Mouse (Mus musculus) hindbrain, embryonic 14.5 days (tissue): ENCODE measurements around the gene Fam219a. TPM values are rescaled to one million over a fixed set of nuclear protein-coding genes. Genes with fewer than 3 reads are reported as not detected.

Experiments
- ATAC-seq: fragments of 200-750 bp; cut with Nextera tagmentation; 2 replicates; pipeline ENCODE4 v1.8.0; 2017; ENCODE audit warnings: moderate number of reproducible peaks, mild to moderate bottlenecking, moderate TSS enrichment, moderate library complexity; ENCODE audit not compliant: low FRiP score
- DNase-seq: peaks from one replicate; pipeline ENCODE4 v3.0.0-alpha.2; 2015; ENCODE audit warnings: low spot score
- H3K27ac ChIP-seq: fragments of 300-500 bp; sonication (generic); 2 replicates; pipeline ENCODE4 v1.5.1; 2014; ENCODE audit warnings: mild to moderate bottlenecking, moderate library complexity
- H3K27me3 ChIP-seq: fragments of 300-500 bp; sonication (generic); 2 replicates; pipeline ENCODE4 v1.6.1; 2014; ENCODE audit warnings: mild to moderate bottlenecking, low read length, mixed read lengths; ENCODE audit not compliant: control insufficient read depth, insufficient read depth
- H3K36me3 ChIP-seq: fragments of 300-500 bp; sonication (generic); replicated peaks from 2 replicates; pipeline ENCODE4 v1.6.1; 2014; ENCODE audit not compliant: control insufficient read depth, insufficient read depth
- H3K4me1 ChIP-seq: fragments of 300-500 bp; sonication (generic); replicated peaks from 2 replicates; pipeline ENCODE4 v1.6.1; 2014; ENCODE audit warnings: antibody characterized with exemption, low read length, mixed read lengths; ENCODE audit not compliant: control insufficient read depth, insufficient read depth
- H3K4me2 ChIP-seq: fragments of 300-500 bp; sonication (generic); replicated peaks from 2 replicates; pipeline ENCODE4 v1.6.1; 2014; ENCODE audit warnings: mild to moderate bottlenecking, moderate library complexity
- H3K4me3 ChIP-seq: fragments of 300-500 bp; sonication (generic); replicated peaks from 2 replicates; pipeline ENCODE4 v1.5.1; 2014; ENCODE audit warnings: mild to moderate bottlenecking, low read length
- H3K9ac ChIP-seq: fragments of 300-500 bp; sonication (generic); 2 replicates; pipeline ENCODE4 v1.6.1; 2014
- H3K9me3 ChIP-seq: fragments of 300-500 bp; sonication (generic); 2 replicates; pipeline ENCODE4 v1.6.1; 2016; ENCODE audit warnings: low read length; ENCODE audit not compliant: control insufficient read depth
- WGBS: fragments of 180-500 bp; shearing (Covaris S2); extraction: QIAGEN DNeasy Blood & Tissue Kit; methylation state at CpG from one replicate; pipeline ENCODE4 v1.1.7; 2014; 5-methylcytosine and 5-hydroxymethylcytosine counted together
- polyA plus RNA-seq: library from polyadenylated mRNA; unstranded; fragments of >200 nt; fragmentation: Nextera tagmentation; extraction: Ambion mirVana; gene quantifications from 2 replicates; pipeline ENCODE4 v1.2.1, GENCODE M21; 2014

Fam219a gene
- polyA plus RNA-seq, 1 experiment from 2014 or later = 23.5 TPM

DNA sequence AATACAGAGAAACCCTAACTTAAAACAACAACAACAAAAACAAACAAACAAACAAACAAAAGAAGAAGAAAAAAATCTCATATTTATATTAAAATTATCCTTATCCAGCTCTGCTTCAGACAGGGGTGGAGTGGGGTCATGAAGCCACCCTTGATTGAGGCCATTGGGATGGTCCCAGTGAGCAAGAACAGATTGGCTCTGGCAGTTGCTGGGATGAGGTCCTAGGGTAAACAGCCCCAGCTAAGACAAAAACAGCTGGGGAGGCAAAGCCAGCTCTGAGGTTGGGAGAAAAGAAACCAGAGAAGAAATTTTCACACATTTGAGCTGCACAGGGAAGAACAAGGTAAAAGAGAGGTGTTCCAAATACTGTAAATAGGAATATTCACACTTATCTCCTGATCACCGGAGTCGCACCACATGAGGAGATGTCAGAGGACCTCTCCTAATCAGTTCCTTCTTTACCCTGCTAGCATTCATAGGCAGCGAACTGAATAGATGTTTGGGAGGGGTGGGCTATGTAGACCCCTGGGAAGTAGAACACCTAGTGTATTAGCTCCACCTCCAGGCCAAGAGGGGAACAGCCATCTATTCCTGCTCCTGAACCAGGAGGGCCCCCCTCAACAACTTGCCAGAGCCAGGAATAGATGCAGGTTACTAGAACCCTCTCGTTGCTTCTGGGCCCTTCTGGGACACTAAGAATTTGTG, 90.4 kb downstream of the Fam219a start:
- peaks cover 7% of the 10 kb centered on the region; the same call in 1 of the 2 replicates for H3K36me3 ChIP-seq
- H3K27me3 ChIP-seq = no peaks in the 10 kb centered on the region
- no peaks in the 10 kb centered on the region for H3K4me1 ChIP-seq
- no peak overlapping the region for H3K4me3 ChIP-seq
- DNase-seq (no peak), ATAC-seq (no peak)
- no peak overlapping the region for H3K9ac ChIP-seq
- H3K4me2 ChIP-seq = no peak overlapping the region
- H3K9me3 ChIP-seq = no peaks in the 10 kb centered on the region
- H3K27ac ChIP-seq = no peak overlapping the region
- WGBS = 66% methylated on average over 4 of the region's 4 CpGs

DNA sequence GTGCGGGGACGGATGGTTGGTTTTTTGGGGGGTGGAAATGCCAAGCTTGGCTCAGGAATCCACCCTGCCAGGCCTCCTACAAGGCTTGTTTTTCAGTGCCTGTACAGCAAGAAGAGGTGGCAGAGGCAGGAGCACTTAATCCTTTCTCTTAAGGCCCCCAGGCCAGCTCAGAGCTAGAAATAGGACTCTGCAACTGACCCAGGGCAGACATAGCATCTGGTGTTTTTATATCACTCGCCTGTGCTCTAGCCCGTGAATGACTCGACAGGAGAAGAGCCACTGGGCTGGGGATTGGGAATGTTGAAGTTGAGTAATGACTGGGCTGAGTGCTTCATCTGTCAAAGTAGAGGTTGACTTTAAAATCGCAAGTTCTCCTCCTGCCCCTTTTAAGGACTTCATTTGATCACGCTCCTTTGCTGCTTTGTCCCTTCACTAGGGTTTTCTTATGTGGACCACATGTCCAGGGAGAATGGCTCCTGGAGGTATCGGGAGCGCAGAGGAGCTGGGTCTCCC, 91.6 kb downstream of the Fam219a start:
- 91% methylated on average over 9 of the region's 9 CpGs for WGBS

DNA sequence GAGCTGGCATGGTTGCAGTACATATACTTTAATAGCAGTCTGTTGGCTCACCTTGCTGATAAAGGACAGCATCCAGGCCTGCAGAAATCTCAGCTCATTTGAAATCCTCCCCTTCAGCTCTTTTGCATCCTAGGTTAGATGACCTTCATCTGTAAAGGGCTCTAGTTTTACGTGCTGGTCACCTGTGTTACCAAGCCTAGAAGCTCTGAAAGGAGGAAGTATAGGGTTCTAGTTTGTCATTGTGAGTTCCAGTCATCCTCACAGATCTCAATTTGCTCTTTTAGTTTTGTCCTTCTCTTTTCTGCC, 98.0 kb downstream of the Fam219a start:
- no peaks in the 10 kb centered on the region for H3K27me3 ChIP-seq
- H3K27ac ChIP-seq = peak overlapping the region; percentile 73

More for the DNA sequence above, 91.6 kb downstream of the Fam219a start:
- DNase-seq = no peak
- Histone ChIP-seq H3K27ac (no peak overlapping the region), H3K4me3 (no peak overlapping the region), H3K9ac (no peak overlapping the region), H3K4me2 (no peak overlapping the region), H3K4me1 (no peaks in the 10 kb centered on the region), H3K27me3 (no peaks in the 10 kb centered on the region), H3K9me3 (no peaks in the 10 kb centered on the region), H3K36me3 (peaks cover 7% of the 10 kb centered on the region; the same call in 1 of the 2 replicates)
- no peak for ATAC-seq

GRCm38 (mm10) chr4:41470684-41471383, 98.5 kb downstream of the Fam219a start:
- no peaks in the 10 kb centered on the region for H3K9me3 ChIP-seq
- 27% methylated on average over 5 of the region's 5 CpGs for WGBS
- H3K27ac ChIP-seq = peak overlapping the region; percentile 73
- no peak overlapping the region for H3K9ac ChIP-seq
- ATAC-seq (peak; percentile 72; the same call in 1 of the 2 replicates), DNase-seq (peak; percentile 38)
- H3K4me3 ChIP-seq = no peak overlapping the region
- no peaks in the 10 kb centered on the region for H3K4me1 ChIP-seq
- no peak overlapping the region for H3K4me2 ChIP-seq
- H3K36me3 ChIP-seq = no peaks in the 10 kb centered on the region
- H3K27me3 ChIP-seq = no peaks in the 10 kb centered on the region

More for the DNA sequence above, 98.0 kb downstream of the Fam219a start:
- no peak for ATAC-seq
- Histone ChIP-seq H3K36me3 (no peaks in the 10 kb centered on the region), H3K4me1 (no peaks in the 10 kb centered on the region), H3K4me2 (no peak overlapping the region), H3K9ac (no peak overlapping the region), H3K9me3 (no peaks in the 10 kb centered on the region), H3K4me3 (no peak overlapping the region)
- DNase-seq = no peak
- 79% methylated on average over 1 of the region's 1 CpGs for WGBS

DNA sequence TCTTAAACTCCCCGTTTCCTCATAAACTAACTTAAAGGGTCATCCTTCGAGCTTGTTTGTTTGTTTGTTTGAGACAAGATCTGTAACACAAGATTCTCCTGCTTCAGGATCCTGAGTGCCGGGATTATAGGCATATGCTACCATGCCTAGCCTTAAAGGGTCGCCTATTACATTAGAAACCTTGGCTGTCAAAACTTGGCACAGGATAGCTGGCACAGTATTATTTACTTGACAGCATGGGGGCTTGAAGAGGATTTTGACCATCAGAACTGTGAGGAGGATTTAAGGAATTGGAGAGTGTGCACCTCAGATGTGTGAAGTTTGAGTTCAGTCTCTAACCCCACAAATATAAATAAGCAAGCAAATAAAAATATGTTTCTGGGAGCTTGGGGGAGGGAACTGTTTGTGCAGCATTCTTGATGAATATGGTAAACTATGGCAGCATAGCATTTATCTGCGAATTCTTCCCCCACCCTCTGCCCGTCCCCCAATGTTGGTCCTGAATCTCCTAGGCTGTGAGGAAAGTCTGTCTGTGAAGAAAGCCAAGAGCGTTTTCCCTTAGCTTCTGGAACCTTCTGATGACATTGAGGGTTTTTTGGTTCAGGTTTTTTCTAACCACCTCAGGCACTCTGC, 99.2 kb downstream of the Fam219a start:
- Histone ChIP-seq H3K4me2 (no peak overlapping the region), H3K9me3 (no peaks in the 10 kb centered on the region), H3K4me3 (no peak overlapping the region), H3K4me1 (no peaks in the 10 kb centered on the region), H3K27me3 (no peaks in the 10 kb centered on the region), H3K27ac (peak overlapping the region; percentile 62), H3K9ac (no peak overlapping the region), H3K36me3 (no peaks in the 10 kb centered on the region)
- WGBS = 53% methylated on average over 7 of the region's 7 CpGs
- DNase-seq = no peak
- ATAC-seq = no peak

DNA sequence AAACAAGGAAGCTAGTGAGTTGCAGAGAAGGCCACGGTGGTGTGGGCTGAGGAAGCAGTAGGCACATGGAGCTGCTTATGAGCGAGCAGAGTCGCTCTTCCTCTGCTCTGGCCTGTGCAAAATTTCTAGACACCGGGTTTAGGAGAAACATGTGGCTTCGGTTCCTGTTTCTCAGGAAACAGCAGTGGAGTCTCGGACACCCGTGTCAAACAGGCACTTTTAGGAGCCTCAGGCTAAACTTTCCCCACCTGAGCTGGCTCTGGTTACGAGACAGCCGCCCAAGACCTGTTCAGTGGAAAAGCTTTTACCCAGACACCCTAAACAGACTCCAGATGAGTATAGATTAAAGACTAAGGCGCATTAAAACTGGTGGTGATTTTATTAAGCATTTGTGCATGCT, 100.1 kb downstream of the Fam219a start:
- Histone ChIP-seq H3K9ac (no peak overlapping the region), H3K27ac (no peak overlapping the region), H3K36me3 (no peaks in the 10 kb centered on the region), H3K9me3 (no peaks in the 10 kb centered on the region), H3K4me2 (no peak overlapping the region), H3K27me3 (no peaks in the 10 kb centered on the region), H3K4me1 (no peaks in the 10 kb centered on the region), H3K4me3 (no peak overlapping the region)
- 77% methylated on average over 10 of the region's 10 CpGs for WGBS
- ATAC-seq = no peak
- no peak for DNase-seq

DNA sequence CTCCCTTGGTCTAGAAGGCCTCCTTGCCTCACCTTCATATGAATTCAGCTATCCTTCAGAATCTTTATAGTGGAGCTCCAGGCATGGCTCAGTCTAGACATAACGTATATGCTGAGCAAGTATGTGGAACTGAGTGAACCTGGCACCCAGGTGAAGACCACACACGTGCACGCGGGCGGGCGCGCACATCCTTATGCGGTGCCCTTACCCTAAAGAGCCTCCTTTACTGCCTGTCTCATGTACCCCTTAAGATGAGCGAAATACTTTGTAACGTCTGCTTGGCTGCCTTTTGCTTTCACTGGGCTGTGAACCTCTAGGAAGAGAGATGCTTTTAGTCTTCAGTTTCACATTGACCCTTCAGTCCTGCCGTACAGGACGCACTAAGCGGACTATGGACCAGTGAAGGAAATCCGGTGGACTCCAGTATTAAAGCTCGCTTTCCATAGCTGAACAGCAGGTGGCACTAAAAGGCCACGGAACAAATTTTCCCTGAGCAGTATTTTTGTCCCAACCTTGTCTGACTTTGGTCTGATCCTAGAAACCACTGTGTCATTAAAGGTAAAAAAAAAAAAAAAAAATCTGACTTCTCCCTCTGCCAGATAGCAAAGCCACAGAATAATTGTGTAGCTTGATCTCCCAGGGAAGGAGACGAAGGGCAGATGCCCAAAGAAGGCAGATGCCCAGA, 100.8 kb downstream of the Fam219a start:
- WGBS = 58% methylated on average over 17 of the region's 17 CpGs
- H3K27me3 ChIP-seq = no peaks in the 10 kb centered on the region

More for the DNA sequence above, 100.8 kb downstream of the Fam219a start:
- Histone ChIP-seq H3K4me2 (no peak overlapping the region), H3K9me3 (no peaks in the 10 kb centered on the region), H3K4me1 (peaks cover 5% of the 10 kb centered on the region), H3K27ac (no peak overlapping the region), H3K9ac (no peak overlapping the region), H3K4me3 (no peak overlapping the region), H3K36me3 (no peaks in the 10 kb centered on the region)
- DNase-seq = peak; percentile 86
- ATAC-seq = no peak
